Mouse (Mus musculus): Measurements from ENCODE around the gene Ap1g2.

DNA sequence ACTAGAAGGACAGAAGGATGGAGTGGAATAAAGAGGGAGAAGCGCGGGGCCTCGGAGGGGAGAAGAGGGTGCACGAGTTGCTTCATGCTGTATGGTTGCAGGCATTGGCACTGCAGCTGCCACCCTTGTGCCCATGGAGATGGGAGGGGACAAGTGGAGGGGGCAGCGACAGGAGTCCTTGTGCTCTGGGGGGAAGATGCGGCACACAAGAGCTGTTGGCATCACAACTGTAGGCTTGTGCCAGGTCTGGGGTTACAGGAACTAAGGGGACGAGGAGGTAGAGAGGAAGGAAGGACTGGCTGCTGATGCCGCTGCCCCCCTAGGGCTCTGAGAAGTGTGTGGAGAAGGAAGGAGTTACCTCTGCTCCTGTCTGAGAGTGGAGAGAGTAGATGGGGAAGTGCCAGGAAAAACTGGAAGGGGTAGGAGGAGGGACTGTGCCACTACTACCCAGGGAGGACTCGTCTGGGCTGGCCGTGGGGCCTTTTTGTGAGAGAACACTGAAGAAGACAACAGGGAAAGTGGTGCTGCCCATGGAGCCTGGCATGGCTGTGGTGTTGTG, 52.1 kb downstream of the Ap1g2 start:
- TF ChIP-seq GATA1 (IDR thresholded peaks at IDR 0.05; ENCODE audit: borderline replicate concordance, low read length): no peak
- TF ChIP-seq CTCF (IDR thresholded peaks at IDR 0.05; ENCODE audit: low read depth, low read length): no peak

All from G1E (cell line).